Mouse (Mus musculus): ENCODE data around the gene Alkbh1.

- TF ChIP-seq POLR2A (IDR thresholded peaks at IDR 0.05; ENCODE audit: low read depth, low read length): no peak
- TF ChIP-seq CTCF (conservative IDR thresholded peaks at IDR 0.05 in 1 of 2, IDR thresholded peaks at IDR 0.05 in 1 of 2; ENCODE audit: low read depth in 2 of 2, low read length in 2 of 2): no peak
- no peak for TF ChIP-seq EP300 (IDR thresholded peaks at IDR 0.05; ENCODE audit: low read length)
Measured at GRCm38 (mm10) chr12:87423700-87424099, 20.1 kb downstream of the Alkbh1 start.
